Mouse (Mus musculus): Measurements from ENCODE around the gene Gm20815. TPM values are rescaled to one million over a fixed set of nuclear protein-coding genes. Genes with fewer than 3 reads are reported as not detected.
"Not testable (repeated sequence)": the region's sequence is repeated elsewhere in the genome, so short reads cannot be mapped to it uniquely, and the experiment has no call there.

The Gm20815 gene
- total RNA-seq (2021): not detected
- long read RNA-seq, experiment 1: 0 reads
- long read RNA-seq, experiment 2: 0 reads

GRCm38 (mm10) chrY:8835069-8835468 lies at the start of gene Gm20815:
Gene Gm20815 (minus strand): TSS chrY:8835169.
- intact Hi-C loops (cut with DNase I); DNase-seq (ENCODE audit: low spot score in 2 of 2): not testable (repeated sequence)
